14 mouse cellular contexts compared by ENCODE assay signal in the genomic region with DNA sequence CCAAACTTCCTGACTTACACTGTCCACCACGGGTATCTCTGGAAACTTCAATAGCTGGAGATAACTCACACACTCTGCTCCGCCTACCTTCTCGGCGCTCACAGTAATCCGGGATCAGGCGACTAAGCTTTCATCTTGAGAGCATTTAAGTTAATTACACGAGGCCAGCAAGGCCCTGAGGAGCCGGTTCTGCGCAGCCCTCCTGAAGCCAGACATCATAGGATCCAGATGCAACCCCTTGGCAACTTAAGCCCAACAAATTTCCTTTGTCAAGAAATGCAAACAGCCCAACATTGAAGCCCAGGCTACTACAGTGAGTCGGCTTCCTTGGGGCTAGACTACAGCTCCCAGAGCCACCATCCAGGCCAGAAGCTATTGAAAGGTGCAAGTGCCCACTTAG.
DNase-seq lines count a peak whose midpoint lies in the region; ATAC-seq and TF ChIP-seq lines count a peak whose summit lies in the region.
"Had no signal": no experiment of that assay in that cellular context is flagged by ENCODE, and none has a peak within 500 bp of the region (broad histone marks: within the 10 kb centered on the region; RNA-seq: fewer than 3 reads in every experiment).

No protein-coding gene starts in this region.

- H3K4me2 ChIP-seq in forebrain, embryonic 15.5 days (replicated peaks) = no peak overlapping the region
- H3K4me2 ChIP-seq in kidney, embryonic 15.5 days = peak overlapping the region; percentile 46
- peak overlapping the region; percentile 53 for H3K4me2 ChIP-seq in embryonic facial prominence, embryonic 13.5 days
- H3K4me2 ChIP-seq in midbrain, embryonic 14.5 days (ENCODE audit: low read length) = no peak overlapping the region

- peaks cover 92% of the 10 kb centered on the region for H3K27me3 ChIP-seq in forebrain, embryonic 10.5 days (ENCODE audit: poor library complexity, severe bottlenecking)
- H3K27me3 ChIP-seq in forebrain, embryonic 15.5 days = peaks cover 31% of the 10 kb centered on the region
- H3K27me3 ChIP-seq in kidney, embryonic 15.5 days = peaks cover 77% of the 10 kb centered on the region
- peaks cover 29% of the 10 kb centered on the region for H3K27me3 ChIP-seq in embryonic facial prominence, embryonic 13.5 days
- H3K27me3 ChIP-seq in midbrain, embryonic 14.5 days (ENCODE audit: control insufficient read depth, insufficient read depth, low read length) = peaks cover 18% of the 10 kb centered on the region; the same call in 1 of the 2 replicates

- peak; percentile 56 for DNase-seq in forebrain, embryonic 10.5 days (ENCODE audit: extremely low spot score, low spot score)
- no peak for DNase-seq in kidney, adult 9 months
- DNase-seq in midbrain, embryonic 14.5 days = peak; percentile 47
- no peak for DNase-seq in left cerebral cortex, adult 2 months (ENCODE audit: extremely low spot score in 1 of 2, low spot score in 2 of 2)
- no peak for DNase-seq in left cerebral cortex, postnatal 4 days
- DNase-seq: adrenal gland, postnatal 10 days; heart, adult 2 months; thymus, adult 18-20 months had no signal

- TF ChIP-seq CTCF in left cerebral cortex, adult 2 months (IDR thresholded peaks at IDR 0.05) = no peak

- 3% methylated on average over 10 of the region's 10 CpGs for WGBS in forebrain, embryonic 10.5 days
- 5% methylated on average over 10 of the region's 10 CpGs for WGBS in forebrain, embryonic 15.5 days
- WGBS in kidney, embryonic 15.5 days = 3% methylated on average over 10 of the region's 10 CpGs
- WGBS in embryonic facial prominence, embryonic 13.5 days = 2% methylated on average over 10 of the region's 10 CpGs
- 7% methylated on average over 10 of the region's 10 CpGs for WGBS in midbrain, embryonic 14.5 days

- no peak overlapping the region for H3K9ac ChIP-seq in forebrain, embryonic 15.5 days (replicated peaks)
- H3K9ac ChIP-seq in kidney, embryonic 15.5 days = no peak overlapping the region
- H3K9ac ChIP-seq in embryonic facial prominence, embryonic 13.5 days = no peak overlapping the region
- no peak overlapping the region for H3K9ac ChIP-seq in midbrain, embryonic 14.5 days (replicated peaks; ENCODE audit: low read length)

- H3K4me1 ChIP-seq in forebrain, embryonic 10.5 days = peaks cover 46% of the 10 kb centered on the region
- H3K4me1 ChIP-seq in forebrain, embryonic 15.5 days = no peaks in the 10 kb centered on the region; the same call in 1 of the 2 replicates
- H3K4me1 ChIP-seq in kidney, embryonic 15.5 days = peaks cover 14% of the 10 kb centered on the region
- peaks cover 54% of the 10 kb centered on the region for H3K4me1 ChIP-seq in embryonic facial prominence, embryonic 13.5 days
- peaks cover 7% of the 10 kb centered on the region; the same call in 1 of the 2 replicates for H3K4me1 ChIP-seq in midbrain, embryonic 14.5 days (ENCODE audit: control insufficient read depth, insufficient read depth, low read length)

- ATAC-seq in forebrain, embryonic 15.5 days (replicated peaks) = no peak
- ATAC-seq in kidney, embryonic 15.5 days (replicated peaks; ENCODE audit: low FRiP score) = no peak; the same call in 1 of the 2 replicates
- ATAC-seq in embryonic facial prominence, embryonic 13.5 days (ENCODE audit: insufficient number of reproducible peaks, insufficient read depth, low FRiP score, low TSS enrichment, low read depth) = no peak
- ATAC-seq in midbrain, embryonic 14.5 days (ENCODE audit: low FRiP score, low TSS enrichment) = no peak
- ATAC-seq: inflammation-experienced regulatory T-cells, adult 6 months; lung, postnatal 0 days had no signal

- H3K4me3 ChIP-seq in forebrain, embryonic 10.5 days = peak overlapping the region; percentile 18; the same call in 1 of the 2 replicates
- H3K4me3 ChIP-seq in forebrain, embryonic 15.5 days = no peak overlapping the region
- H3K4me3 ChIP-seq in kidney, embryonic 15.5 days (replicated peaks) = peak overlapping the region; percentile 14
- no peak overlapping the region for H3K4me3 ChIP-seq in embryonic facial prominence, embryonic 13.5 days
- no peak overlapping the region for H3K4me3 ChIP-seq in midbrain, embryonic 14.5 days (replicated peaks; ENCODE audit: low read depth, low read length)
- no peak overlapping the region for H3K4me3 ChIP-seq in left cerebral cortex, adult 2 months
- H3K4me3 ChIP-seq: heart, adult 2 months; layer of hippocampus, adult 2 months had no signal

- no peaks in the 10 kb centered on the region; the same call in 1 of the 2 replicates for H3K9me3 ChIP-seq in forebrain, embryonic 10.5 days
- H3K9me3 ChIP-seq in forebrain, embryonic 15.5 days = no peaks in the 10 kb centered on the region
- no peaks in the 10 kb centered on the region for H3K9me3 ChIP-seq in kidney, embryonic 15.5 days (replicated peaks)
- H3K9me3 ChIP-seq in embryonic facial prominence, embryonic 13.5 days = no peaks in the 10 kb centered on the region
- H3K9me3 ChIP-seq in midbrain, embryonic 14.5 days (ENCODE audit: control insufficient read depth, low read length) = no peaks in the 10 kb centered on the region

- peak overlapping the region; percentile 69 for H3K27ac ChIP-seq in forebrain, embryonic 10.5 days
- H3K27ac ChIP-seq in forebrain, embryonic 15.5 days (replicated peaks) = no peak overlapping the region
- no peak overlapping the region for H3K27ac ChIP-seq in kidney, embryonic 15.5 days
- H3K27ac ChIP-seq in embryonic facial prominence, embryonic 13.5 days = peak overlapping the region; percentile 66
- H3K27ac ChIP-seq in midbrain, embryonic 14.5 days (replicated peaks; ENCODE audit: low read depth, low read length) = no peak overlapping the region
- no peak overlapping the region for H3K27ac ChIP-seq in left cerebral cortex, adult 2 months
- H3K27ac ChIP-seq: heart, adult 2 months; layer of hippocampus, adult 2 months had no signal

- intact Hi-C loops in left cerebral cortex, adult 2 months (cut with DNase I) = no loop called here
- intact Hi-C loops in left cerebral cortex, postnatal 4 days (cut with DNase I) = no loop called here

- no peaks in the 10 kb centered on the region for H3K36me3 ChIP-seq in forebrain, embryonic 10.5 days (replicated peaks)
- no peaks in the 10 kb centered on the region for H3K36me3 ChIP-seq in forebrain, embryonic 15.5 days
- H3K36me3 ChIP-seq in kidney, embryonic 15.5 days = no peaks in the 10 kb centered on the region
- no peaks in the 10 kb centered on the region for H3K36me3 ChIP-seq in embryonic facial prominence, embryonic 13.5 days
- no peaks in the 10 kb centered on the region for H3K36me3 ChIP-seq in midbrain, embryonic 14.5 days (ENCODE audit: control insufficient read depth, insufficient read depth, low read length)

Comparison
In these comparisons a context has a peak if more than half of its experiments do, and no peak if none do; other contexts are left out.
1. H3K27ac ChIP-seq: peak in forebrain, embryonic 10.5 days (single experiment) and embryonic facial prominence, embryonic 13.5 days (single experiment); none in forebrain, embryonic 15.5 days (single experiment), kidney, embryonic 15.5 days (single experiment), midbrain, embryonic 14.5 days (single experiment) and left cerebral cortex, adult 2 months (single experiment).
2. H3K4me3 ChIP-seq: peak in forebrain, embryonic 10.5 days (single experiment) and kidney, embryonic 15.5 days (single experiment); none in forebrain, embryonic 15.5 days (single experiment), embryonic facial prominence, embryonic 13.5 days (single experiment), midbrain, embryonic 14.5 days (single experiment) and left cerebral cortex, adult 2 months (single experiment).
3. DNase-seq: peak in forebrain, embryonic 10.5 days (single experiment) and midbrain, embryonic 14.5 days (single experiment); none in kidney, adult 9 months (single experiment), left cerebral cortex, adult 2 months (0 of 2) and left cerebral cortex, postnatal 4 days (single experiment).
4. H3K4me2 ChIP-seq: peak in kidney, embryonic 15.5 days (single experiment) and embryonic facial prominence, embryonic 13.5 days (single experiment); none in forebrain, embryonic 15.5 days (single experiment) and midbrain, embryonic 14.5 days (single experiment).